Mouse (Mus musculus): ENCODE measurements around the gene Efcab2. TPM values are rescaled to one million over a fixed set of nuclear protein-coding genes. Genes with fewer than 3 reads are reported as not detected.

Efcab2 gene
- total RNA-seq, 2 experiments from 2014 or later = 8.1 to 11.1 TPM

DNA sequence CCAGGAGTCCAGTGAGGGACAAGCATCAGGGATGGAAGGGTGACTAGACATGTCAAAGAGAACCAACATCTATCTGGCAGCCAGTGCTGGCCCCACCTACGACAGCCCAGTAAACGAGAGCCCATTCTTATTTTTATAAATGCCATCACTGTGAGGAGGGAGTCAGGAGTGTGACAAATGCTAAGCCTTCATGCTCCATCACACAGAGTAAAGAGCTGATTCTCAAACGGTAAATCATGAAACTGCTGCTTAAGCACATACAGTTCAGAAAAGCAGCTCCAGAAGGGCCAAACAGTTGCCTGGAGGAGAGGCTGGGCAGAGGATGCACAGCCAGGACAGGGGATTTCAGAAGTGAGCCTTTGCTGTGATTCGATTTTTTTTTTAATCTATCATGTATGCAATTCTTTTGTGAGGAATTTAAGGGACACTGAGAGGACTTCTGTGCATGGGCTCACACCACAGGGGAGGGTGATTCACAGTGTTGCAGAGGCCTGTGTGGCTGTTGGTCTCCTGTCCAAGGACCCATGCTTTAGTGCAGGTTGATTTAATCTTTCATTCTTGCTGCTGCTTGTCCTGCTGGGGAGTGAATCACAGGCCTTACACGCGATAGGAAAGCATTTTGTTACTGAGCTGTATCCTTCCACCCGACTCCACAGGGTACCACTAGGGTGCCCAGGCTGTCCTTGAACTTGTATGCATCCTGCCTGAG is 106.6 kb downstream of the Efcab2 start:
- DNase-seq (ENCODE audit: low spot score in 2 of 2) = no peak
- Histone ChIP-seq H3K4me3 (no peak overlapping the region), H3K27ac (no peak overlapping the region)
- TF ChIP-seq CTCF (conservative IDR thresholded peaks at IDR 0.05) = no peak

GRCm38 (mm10) chr1:178513954-178514353 is 108.1 kb downstream of the Efcab2 start:
- no peak for DNase-seq (ENCODE audit: low spot score in 2 of 2)
- no peak for TF ChIP-seq CTCF (conservative IDR thresholded peaks at IDR 0.05)

DNA sequence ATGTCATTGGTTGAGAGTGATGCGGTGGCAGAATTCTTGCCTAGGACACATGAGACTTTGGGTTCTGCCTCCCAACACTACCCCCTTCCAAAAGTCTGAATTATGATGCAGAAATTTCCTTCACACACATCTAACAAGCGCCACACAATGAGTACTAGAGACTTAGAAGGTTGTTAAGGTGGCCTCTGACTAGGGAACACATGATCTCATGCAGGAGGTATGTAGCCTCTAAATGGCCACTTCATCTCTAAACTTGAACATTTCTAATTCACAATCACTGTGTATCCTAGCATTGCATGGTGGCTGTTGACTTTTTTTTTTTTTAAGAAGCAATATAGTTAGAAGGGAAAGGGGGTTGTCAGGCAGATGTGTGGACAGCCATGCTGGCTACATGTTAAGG is 110.0 kb downstream of the Efcab2 start:
- Histone ChIP-seq H3K4me3 (no peak overlapping the region), H3K27ac (no peak overlapping the region)
- no peak for DNase-seq (ENCODE audit: low spot score in 2 of 2)
- TF ChIP-seq CTCF (conservative IDR thresholded peaks at IDR 0.05) = no peak

More at GRCm38 (mm10) chr1:178513954-178514353, 108.1 kb downstream of the Efcab2 start:
- Histone ChIP-seq H3K27ac (no peak overlapping the region), H3K4me3 (no peak overlapping the region)

GRCm38 (mm10) chr1:178522389-178522788 is 116.5 kb downstream of the Efcab2 start:
- TF ChIP-seq CTCF (conservative IDR thresholded peaks at IDR 0.05) = no peak
- Histone ChIP-seq H3K27ac (no peak overlapping the region), H3K4me3 (no peak overlapping the region)
- DNase-seq (ENCODE audit: low spot score in 2 of 2) = no peak

- no peak for DNase-seq (ENCODE audit: low spot score in 2 of 2)
- Histone ChIP-seq H3K4me3 (no peak overlapping the region), H3K27ac (no peak overlapping the region)
- TF ChIP-seq CTCF (conservative IDR thresholded peaks at IDR 0.05) = no peak
These were observed 117.3 kb downstream of the Efcab2 start for GRCm38 (mm10) chr1:178523152-178523551.

DNA sequence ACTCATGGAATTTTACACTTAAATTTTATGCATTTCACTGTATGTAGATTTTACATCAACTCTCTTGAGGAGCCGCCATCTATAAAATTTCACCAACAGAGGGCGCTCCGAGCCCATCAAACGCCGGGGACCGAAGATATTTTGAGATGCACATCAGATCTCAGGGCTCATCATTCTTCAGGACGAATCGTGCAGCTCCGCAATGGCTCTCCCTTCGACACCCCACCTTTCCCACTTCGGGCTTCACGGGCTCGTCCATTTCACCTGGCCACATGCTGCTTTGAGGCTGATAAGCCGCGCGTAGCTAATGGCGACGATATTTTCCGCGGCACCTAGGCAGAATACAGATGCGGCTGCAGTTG is 121.3 kb downstream of the Efcab2 start:
- Histone ChIP-seq H3K4me3 (peak overlapping the region; percentile 83), H3K27ac (peak overlapping the region; percentile 88)
- DNase-seq (ENCODE audit: low spot score in 2 of 2) = peak; percentile 54 to 74
- TF ChIP-seq CTCF (conservative IDR thresholded peaks at IDR 0.05) = peak; percentile 82

GRCm38 (mm10) chr1:178527547-178528361 is 121.9 kb downstream of the Efcab2 start:
- TF ChIP-seq CTCF (conservative IDR thresholded peaks at IDR 0.05) = no peak
- peak; percentile 26 for DNase-seq (ENCODE audit: low spot score in 2 of 2)
- peak overlapping the region; percentile 88 for H3K27ac ChIP-seq

GRCm38 (mm10) chr1:178528431-178529351 is 122.8 kb downstream of the Efcab2 start, which contains the start of gene Kif26b:
Gene Kif26b (plus strand): TSS chr1:178529125.
- Histone ChIP-seq H3K4me3 (peak within 1 kb of the TSS; percentile 83), H3K27ac (peak within 1 kb of the TSS; percentile 88)
- DNase-seq (ENCODE audit: low spot score in 2 of 2) = peak; percentile 24 to 40
- no peak for TF ChIP-seq CTCF (conservative IDR thresholded peaks at IDR 0.05)

More at GRCm38 (mm10) chr1:178527547-178528361, 121.9 kb downstream of the Efcab2 start:
- peak overlapping the region; percentile 83 for H3K4me3 ChIP-seq

DNA sequence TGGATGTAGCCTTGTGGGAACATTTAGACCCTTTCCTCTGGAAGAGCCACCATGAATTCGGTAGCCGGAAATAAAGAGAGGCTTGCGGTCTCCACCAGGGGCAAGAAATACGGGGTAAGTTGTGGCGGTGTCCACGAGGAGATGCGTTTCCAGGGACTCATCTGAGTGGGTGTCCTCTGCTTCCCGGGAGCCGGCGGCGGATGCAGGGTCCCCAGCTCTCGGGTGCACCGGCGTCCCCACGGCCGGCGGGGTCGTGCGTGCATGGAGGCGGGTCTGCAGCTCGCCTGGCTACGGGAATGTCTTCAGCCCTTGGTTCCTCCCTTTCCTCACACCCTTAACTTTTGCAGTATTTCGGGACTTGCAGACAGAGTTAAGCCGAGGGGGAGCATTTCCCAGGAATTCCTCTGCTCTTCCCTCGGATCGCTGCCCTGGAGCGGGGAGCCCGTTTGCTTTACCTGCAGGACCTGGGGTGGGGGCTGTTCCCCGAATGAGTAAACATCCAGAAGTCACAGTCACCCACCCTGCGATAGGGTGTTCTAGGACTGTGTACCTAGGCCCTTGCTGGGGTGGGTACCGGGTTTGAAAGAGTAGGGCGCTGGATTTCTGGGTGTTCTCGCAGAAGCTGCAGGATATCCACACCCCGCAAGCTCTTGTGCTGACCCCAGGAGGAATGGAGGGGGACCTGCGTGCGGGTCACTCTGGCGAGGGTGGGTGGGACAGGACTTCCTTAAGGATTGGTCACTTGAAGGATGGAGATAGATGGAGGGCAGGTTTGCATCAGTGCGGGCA is 123.8 kb downstream of the Efcab2 start:
- peak in 1 of 2 experiments; percentile 7 for DNase-seq (ENCODE audit: low spot score in 2 of 2)

GRCm38 (mm10) chr1:178530301-178531078 is 124.6 kb downstream of the Efcab2 start:
- Histone ChIP-seq H3K4me3 (peak overlapping the region; percentile 83), H3K27ac (peak overlapping the region; percentile 88)
- peak; percentile 90 for TF ChIP-seq CTCF (conservative IDR thresholded peaks at IDR 0.05)
- peak; percentile 76 to 86 for DNase-seq (ENCODE audit: low spot score in 2 of 2)

More for the DNA sequence above, 123.8 kb downstream of the Efcab2 start:
- peak overlapping the region; percentile 88 for H3K27ac ChIP-seq
- peak; percentile 39 for TF ChIP-seq CTCF (conservative IDR thresholded peaks at IDR 0.05)
- peak overlapping the region; percentile 83 for H3K4me3 ChIP-seq

Small RNA genes within 50 kb of the gene (microRNA-seq; reads per million reads assigned to microRNA genes)
- gene Gm27458 = 0 reads per million in 2 experiments

Other genes starting within 250 kb of the Efcab2 start
- gene Desi2, start 218.7 kb upstream of the Efcab2 start, total RNA-seq (2021) = 10 to 100 TPM; 16.0 to 17.9 TPM
- gene Cox20, start 87.0 kb upstream of the Efcab2 start, total RNA-seq (2021) = 10 to 100 TPM; 33.2 to 38.4 TPM
- 100 to 1,000 TPM; 431 to 439 TPM for gene Hnrnpu, start 68.3 kb upstream of the Efcab2 start, total RNA-seq (2021)
- 10 to 100 TPM; 21.3 to 23.8 TPM for gene Kif26b, start 123.0 kb downstream of the Efcab2 start, total RNA-seq (2021)